Mouse (Mus musculus) CD4-positive, CD25-positive, alpha-beta regulatory T cell, adult 4 months (primary cell): ENCODE measurements at regions not wholly inside any gene's neighbourhood (a gene's known extent, or its start where the extent isn't known, plus 50 kb on each side); places are given as distances from the start of the nearest gene placed in this dataset.

ENCODE experiments used
- ATAC-seq: one replicate; pipeline ENCODE4 v1.8.0; 2017

DNA sequence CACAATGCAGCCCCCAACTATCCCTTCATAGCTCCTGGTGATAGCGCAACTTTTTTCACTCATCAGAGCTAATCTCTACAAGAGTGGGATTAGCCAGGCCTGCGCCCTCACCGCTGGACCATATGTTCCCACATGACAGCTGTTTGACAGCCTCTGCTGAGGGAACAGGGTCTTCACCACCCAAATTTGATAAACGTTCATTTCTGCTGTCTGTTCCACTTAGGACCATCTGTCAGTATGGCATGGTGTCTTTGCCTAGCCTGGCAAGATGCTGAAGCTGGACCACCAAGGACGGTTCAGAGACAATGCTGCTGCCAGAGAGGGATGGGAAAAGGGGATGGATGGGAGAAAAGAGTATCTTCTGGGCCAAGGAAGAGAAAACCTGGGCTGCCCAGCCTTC is 321.4 kb downstream of the Mycn start:
- ATAC-seq, result no peak

- no peak for ATAC-seq
Observed at GRCm38 (mm10) chr12:12619431-12619830, 322.3 kb downstream of the Mycn start.

GRCm38 (mm10) chr12:12612520-12612919 is 329.2 kb downstream of the Mycn start:
- ATAC-seq, result no peak

- no peak for ATAC-seq
Observed at GRCm38 (mm10) chr12:12610861-12611260, 330.9 kb downstream of the Mycn start.

DNA sequence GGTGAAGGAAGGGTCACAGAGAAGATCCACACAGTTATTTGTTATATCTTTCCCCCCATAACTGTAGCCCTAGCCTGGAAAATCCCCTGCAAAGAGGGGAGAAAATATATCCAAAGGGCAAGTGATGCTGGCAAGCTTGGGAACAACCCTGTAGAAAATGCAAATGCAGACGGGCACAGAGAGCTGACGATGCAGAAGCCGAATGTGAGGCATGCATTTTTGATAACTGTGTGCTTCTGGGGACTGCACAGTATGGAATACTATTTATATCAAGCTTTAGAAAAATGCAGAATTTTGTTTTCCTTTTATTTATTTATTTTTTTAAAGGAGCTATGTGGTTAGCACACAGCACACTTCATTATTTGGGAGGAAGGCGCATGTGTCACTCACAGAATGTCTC is 333.7 kb downstream of the Mycn start:
- no peak for ATAC-seq

DNA sequence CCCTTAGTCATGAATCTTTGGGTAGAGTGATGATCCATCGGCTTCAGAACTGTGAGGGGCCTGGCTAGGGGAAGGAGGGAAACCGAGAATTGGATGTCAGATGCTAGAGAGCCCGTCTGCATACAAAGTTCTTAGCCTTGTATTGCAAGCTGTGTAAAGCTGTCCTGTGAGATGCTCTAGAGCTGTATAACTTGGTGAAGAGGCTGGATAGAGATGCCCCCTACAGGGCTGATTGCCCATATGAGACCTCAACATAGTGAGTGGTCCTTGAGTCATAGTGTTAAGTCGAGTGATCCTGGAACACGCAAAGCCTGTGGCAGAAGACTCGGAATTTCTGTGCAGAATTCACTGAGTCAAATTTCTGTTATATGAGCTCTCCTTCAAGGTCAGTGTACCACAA is 334.8 kb downstream of the Mycn start:
- no peak for ATAC-seq

DNA sequence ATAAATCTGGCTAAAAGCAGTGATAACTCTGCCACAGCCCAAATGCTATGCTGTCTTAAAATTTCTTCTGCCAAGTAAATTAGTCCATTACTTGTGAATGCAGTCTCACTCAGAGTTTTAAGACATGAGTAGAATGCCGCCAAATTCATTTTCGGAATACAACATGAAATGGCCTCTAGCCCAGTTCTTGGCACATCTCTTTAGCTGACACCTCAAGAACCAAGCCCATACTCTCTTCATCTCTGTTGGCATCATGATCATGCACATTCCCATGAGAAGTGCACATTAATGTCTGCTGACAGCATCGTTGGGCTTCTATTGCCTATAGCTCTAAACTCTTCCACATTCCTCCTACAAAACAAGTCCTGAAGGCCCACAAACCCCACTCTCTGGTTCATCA is 336.2 kb downstream of the Mycn start:
- ATAC-seq, result no peak

GRCm38 (mm10) chr12:12601362-12601761 is 339.4 kb downstream of the Fam49a start:
- no peak for ATAC-seq

DNA sequence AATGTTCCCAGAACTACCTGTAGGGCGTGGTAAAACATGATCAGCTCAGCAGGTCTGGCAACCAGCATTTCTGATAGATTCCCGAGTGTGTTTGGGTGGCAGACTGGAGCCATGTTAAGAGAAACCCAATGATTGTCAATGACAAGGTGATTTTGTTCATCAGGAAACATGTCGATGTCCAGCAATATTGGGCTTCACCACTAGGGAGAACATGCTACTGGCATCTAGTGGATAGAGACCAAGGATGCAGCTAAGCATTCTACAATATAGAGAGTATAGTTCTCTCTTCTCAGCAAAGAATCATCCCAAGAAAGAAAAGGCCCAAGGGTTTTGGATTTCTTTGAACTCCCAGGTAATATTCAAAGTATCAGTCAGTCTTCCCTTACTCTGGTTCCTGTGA is 333.5 kb downstream of the Fam49a start:
- no peak for ATAC-seq

DNA sequence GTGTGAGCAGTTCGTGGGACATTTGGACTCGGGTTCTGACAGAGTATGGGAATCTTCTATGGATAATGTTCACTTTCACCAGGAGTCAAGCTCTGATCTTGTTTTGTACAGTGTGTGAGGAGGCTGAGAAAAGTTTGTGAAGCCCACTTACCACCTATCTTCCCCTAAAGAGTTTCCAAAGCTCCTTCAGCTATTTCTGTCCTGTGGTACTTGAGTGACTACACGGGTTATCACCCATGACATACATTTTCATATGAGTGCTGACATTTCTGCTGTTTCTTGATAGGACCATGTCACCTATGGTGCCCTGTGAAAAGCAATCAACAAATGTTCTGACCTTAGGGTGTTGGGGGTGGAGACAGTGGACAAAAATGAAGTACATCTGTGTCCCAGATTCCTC is 332.6 kb downstream of the Fam49a start:
- ATAC-seq, result no peak

DNA sequence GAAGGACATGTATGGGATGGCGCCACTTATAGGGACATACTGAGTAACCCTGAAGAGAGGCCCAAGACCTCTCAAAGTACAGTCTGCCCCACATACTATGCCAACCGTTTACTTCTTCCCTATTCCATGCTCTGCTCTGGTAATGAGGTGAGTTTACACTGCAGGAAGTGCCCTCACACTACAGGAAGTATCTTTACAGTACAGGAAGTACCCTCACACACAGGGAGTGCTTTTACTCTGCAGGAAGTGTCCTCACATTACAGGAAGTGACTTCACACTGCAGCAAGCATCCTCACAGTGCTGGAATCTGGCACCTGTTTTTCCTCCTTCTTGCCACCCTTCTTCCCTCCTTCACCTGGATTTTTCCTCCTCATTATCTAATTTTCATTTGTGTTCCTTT is 331.4 kb downstream of the Fam49a start:
- no peak for ATAC-seq

DNA sequence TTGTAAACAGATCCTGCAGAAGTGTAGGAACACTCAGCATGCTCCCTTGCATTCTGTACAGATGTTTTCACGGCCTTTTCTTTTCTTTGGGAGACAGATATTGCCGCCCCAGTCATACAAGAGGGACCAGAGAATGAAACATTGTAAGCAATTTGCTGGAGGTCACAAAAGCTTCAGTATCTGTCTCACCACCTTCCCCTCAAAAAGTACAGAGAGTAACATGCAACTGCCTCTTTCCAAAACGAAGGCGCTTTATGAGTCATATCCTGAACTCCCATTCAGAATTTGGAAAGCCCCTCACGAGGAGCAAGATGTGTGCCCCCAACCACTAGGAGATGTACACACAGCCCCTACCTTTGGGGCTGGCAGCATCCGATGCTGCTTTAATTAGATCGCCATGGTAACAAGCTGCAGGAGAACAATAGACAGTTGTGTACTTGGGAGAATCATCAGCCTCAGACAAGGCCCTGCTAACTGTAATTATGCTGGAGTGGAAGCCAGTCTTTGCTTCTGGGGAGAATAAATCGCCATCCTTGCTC is 328.9 kb downstream of the Fam49a start:
- no peak for ATAC-seq

GRCm38 (mm10) chr12:12588771-12589370 is 326.9 kb downstream of the Fam49a start:
- ATAC-seq, result no peak

GRCm38 (mm10) chr12:12586436-12586835 is 324.5 kb downstream of the Fam49a start:
- no peak for ATAC-seq

GRCm38 (mm10) chr12:12581271-12582186 is 319.6 kb downstream of the Fam49a start:
- no peak for ATAC-seq

DNA sequence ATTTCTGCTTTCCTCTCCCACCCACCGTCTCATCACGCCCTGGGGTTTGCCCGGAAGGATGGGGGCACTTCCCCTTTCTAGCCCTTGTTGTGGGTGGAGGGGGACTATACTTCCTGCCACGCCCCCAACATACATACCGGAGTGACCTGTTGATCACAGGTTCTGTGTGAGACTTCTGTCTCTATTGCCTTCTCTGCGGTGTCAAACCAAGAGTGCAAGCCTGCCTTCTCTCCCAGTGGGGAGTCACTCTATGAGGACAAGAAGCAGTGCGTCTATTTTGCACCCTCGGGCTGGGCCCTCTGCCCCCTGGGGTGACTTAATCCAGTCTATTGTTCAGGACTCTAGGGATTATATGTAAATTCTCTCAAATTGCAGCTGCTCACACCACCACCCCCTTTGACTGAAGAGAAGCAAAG is 318.8 kb downstream of the Fam49a start:
- peak; percentile 84 for ATAC-seq

- no peak for ATAC-seq
Observed at GRCm38 (mm10) chr12:12578278-12578677, 316.3 kb downstream of the Fam49a start.

- ATAC-seq, result no peak
Observed at GRCm38 (mm10) chr12:12570563-12571251, 308.8 kb downstream of the Fam49a start.

GRCm38 (mm10) chr12:12567734-12568104 is 305.8 kb downstream of the Fam49a start:
- no peak for ATAC-seq

- no peak for ATAC-seq
Observed at GRCm38 (mm10) chr12:12567058-12567733, 305.3 kb downstream of the Fam49a start.

- ATAC-seq, result no peak
Observed at GRCm38 (mm10) chr12:12562267-12562666, 300.3 kb downstream of the Fam49a start.

DNA sequence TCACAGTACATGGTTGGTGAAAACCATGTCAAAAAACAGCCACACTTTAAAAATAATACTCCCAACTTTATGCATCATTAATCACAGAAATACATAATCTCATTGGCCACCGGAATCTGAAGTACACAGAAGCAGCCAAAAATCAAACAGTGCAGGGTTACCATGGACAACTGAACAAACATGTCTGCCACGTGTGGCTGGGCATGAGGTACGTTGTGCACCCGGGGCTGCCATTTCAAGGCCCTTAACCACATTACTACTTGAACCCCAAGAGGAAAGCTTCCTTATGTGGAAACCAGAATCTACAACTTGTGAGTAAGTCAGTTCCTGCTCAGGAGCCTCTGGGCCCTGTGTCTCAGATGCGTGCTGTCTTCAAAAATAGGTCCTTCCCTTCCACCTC is 289.9 kb downstream of the Fam49a start:
- no peak for ATAC-seq

DNA sequence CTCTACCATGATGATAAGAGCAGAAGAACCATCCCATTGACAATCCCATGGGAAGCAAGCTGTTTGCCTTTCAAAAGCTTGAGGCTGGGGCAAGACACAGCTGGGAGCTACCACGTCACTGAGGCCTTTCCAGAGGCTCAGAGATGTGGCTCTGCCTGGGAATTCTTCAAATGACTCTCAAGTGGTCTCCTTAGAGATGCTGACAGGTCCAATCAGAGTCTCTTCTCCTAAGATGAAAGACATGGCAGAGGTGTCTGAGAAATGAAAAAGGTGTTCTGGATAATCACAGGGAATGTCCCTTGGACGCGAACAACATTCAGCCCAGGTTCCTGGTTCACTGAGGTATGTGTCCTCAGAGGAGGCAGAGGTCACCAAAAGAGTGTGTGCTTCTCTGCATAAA is 287.7 kb downstream of the Fam49a start:
- no peak for ATAC-seq
